Mouse (Mus musculus) forebrain, embryonic 15.5 days (tissue): ENCODE results near the gene Ablim1. TPM values are rescaled to one million over a fixed set of nuclear protein-coding genes. Genes with fewer than 3 reads are reported as not detected.
A peak's percentile ranks its signal among the peaks of the same experiment; 100 is the strongest.

Experiments used
- ATAC-seq: fragments of 200-750 bp; cut with Nextera tagmentation; replicated peaks from 2 replicates; pipeline ENCODE4 v1.8.0; 2017; ENCODE audit warnings: mild to moderate bottlenecking, moderate TSS enrichment, moderate library complexity
- H3K27ac ChIP-seq: fragments of 300-500 bp; sonication (generic); replicated peaks from 2 replicates; pipeline ENCODE4 v1.5.1; 2015; ENCODE audit warnings: mild to moderate bottlenecking, inconsistent platforms
- H3K27me3 ChIP-seq: fragments of 300-500 bp; sonication (generic); 2 replicates; pipeline ENCODE4 v1.6.1; 2015; ENCODE audit warnings: inconsistent platforms
- H3K36me3 ChIP-seq: fragments of 300-500 bp; sonication (generic); 2 replicates; pipeline ENCODE4 v1.6.1; 2015; ENCODE audit warnings: mild to moderate bottlenecking, inconsistent platforms
- H3K4me1 ChIP-seq: fragments of 300-500 bp; sonication (generic); 2 replicates; pipeline ENCODE4 v1.6.1; 2015; ENCODE audit warnings: inconsistent platforms
- H3K4me2 ChIP-seq: fragments of 300-500 bp; sonication (generic); replicated peaks from 2 replicates; pipeline ENCODE4 v1.6.1; 2015; ENCODE audit warnings: mild to moderate bottlenecking, inconsistent platforms
- H3K4me3 ChIP-seq: fragments of 300-500 bp; sonication (generic); 2 replicates; pipeline ENCODE4 v1.5.1; 2015; ENCODE audit warnings: mild to moderate bottlenecking, inconsistent platforms
- H3K9ac ChIP-seq: fragments of 300-500 bp; sonication (generic); replicated peaks from 2 replicates; pipeline ENCODE4 v1.6.1; 2015; ENCODE audit warnings: mild to moderate bottlenecking, inconsistent platforms
- H3K9me3 ChIP-seq: fragments of 300-500 bp; sonication (generic); 2 replicates; pipeline ENCODE4 v1.6.1; 2016; ENCODE audit warnings: inconsistent platforms
- WGBS: fragments of 180-500 bp; shearing (Covaris S2); methylation state at CpG from one replicate; pipeline ENCODE4 v1.1.7; 2015; ENCODE audit warnings: mixed read lengths; 5-methylcytosine and 5-hydroxymethylcytosine counted together
- polyA plus RNA-seq: library from polyadenylated mRNA; unstranded; fragments of >200 nt; fragmentation: Nextera tagmentation; extraction: Ambion mirVana; gene quantifications from 2 replicates; pipeline ENCODE4 v1.2.1, GENCODE M21; 2015

Ablim1 gene
- polyA plus RNA-seq, 1 experiment from 2014 or later, result 37.8 TPM

DNA sequence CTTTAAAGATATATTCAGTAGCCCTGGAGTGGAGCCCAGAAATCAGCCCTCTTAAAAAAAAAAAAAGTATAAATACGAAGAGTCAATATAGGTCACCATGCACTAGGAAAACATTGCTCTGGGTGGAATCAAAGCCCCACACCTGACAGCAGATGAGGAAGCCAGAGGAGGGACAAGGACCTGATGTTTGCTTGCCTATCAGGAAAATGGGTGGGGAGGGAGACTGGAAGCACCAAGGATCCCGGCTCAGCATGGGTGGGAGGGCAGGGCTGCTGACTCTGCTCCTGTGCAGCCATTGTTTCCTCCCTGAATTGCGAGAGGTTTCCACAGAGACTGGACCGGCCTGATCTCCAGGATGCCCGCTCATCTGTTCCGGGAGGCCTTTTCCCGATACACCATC lies 223.4 kb downstream of the Ablim1 start:
- 0 out of 2 replicates have a peak, but pooled peaks cover 3% of the 10 kb centered on the region for H3K9me3 ChIP-seq
- H3K27me3 ChIP-seq, result no peaks in the 10 kb centered on the region
- 58% methylated on average over 7 of the region's 7 CpGs for WGBS
- H3K27ac ChIP-seq, result no peak overlapping the region
- H3K9ac ChIP-seq, result no peak overlapping the region
- ATAC-seq, result no peak
- H3K36me3 ChIP-seq, result no peaks in the 10 kb centered on the region
- no peak overlapping the region for H3K4me3 ChIP-seq
- no peak overlapping the region for H3K4me2 ChIP-seq
- H3K4me1 ChIP-seq, result 0 out of 2 replicates have a peak, but pooled peaks cover 5% of the 10 kb centered on the region

- WGBS, result 63% methylated on average over 2 of the region's 2 CpGs
- Histone ChIP-seq H3K4me2 (no peak overlapping the region), H3K9ac (no peak overlapping the region), H3K4me3 (no peak overlapping the region), H3K27ac (no peak overlapping the region), H3K4me1 (0 out of 2 replicates have a peak, but pooled peaks cover 5% of the 10 kb centered on the region), H3K9me3 (0 out of 2 replicates have a peak, but pooled peaks cover 6% of the 10 kb centered on the region), H3K27me3 (no peaks in the 10 kb centered on the region), H3K36me3 (no peaks in the 10 kb centered on the region)
- ATAC-seq, result no peak
These were observed 225.8 kb downstream of the Ablim1 start for GRCm38 (mm10) chr19:57088804-57089369.

GRCm38 (mm10) chr19:57084520-57085166 lies 230.1 kb downstream of the Ablim1 start:
- no peak for ATAC-seq
- no peak overlapping the region for H3K4me3 ChIP-seq
- 0 out of 2 replicates have a peak, but pooled peaks cover 6% of the 10 kb centered on the region for H3K9me3 ChIP-seq
- no peak overlapping the region for H3K4me2 ChIP-seq
- H3K36me3 ChIP-seq, result no peaks in the 10 kb centered on the region
- peaks cover 8% of the 10 kb centered on the region; the same call in 1 of the 2 replicates for H3K4me1 ChIP-seq
- no peak overlapping the region for H3K27ac ChIP-seq
- no peaks in the 10 kb centered on the region for H3K27me3 ChIP-seq
- no peak overlapping the region for H3K9ac ChIP-seq
- 95% methylated on average over 5 of the region's 5 CpGs for WGBS

- 95% methylated on average over 2 of the region's 2 CpGs for WGBS
- no peak overlapping the region for H3K4me2 ChIP-seq
These were observed 230.8 kb downstream of the Ablim1 start for GRCm38 (mm10) chr19:57083887-57084286.

DNA sequence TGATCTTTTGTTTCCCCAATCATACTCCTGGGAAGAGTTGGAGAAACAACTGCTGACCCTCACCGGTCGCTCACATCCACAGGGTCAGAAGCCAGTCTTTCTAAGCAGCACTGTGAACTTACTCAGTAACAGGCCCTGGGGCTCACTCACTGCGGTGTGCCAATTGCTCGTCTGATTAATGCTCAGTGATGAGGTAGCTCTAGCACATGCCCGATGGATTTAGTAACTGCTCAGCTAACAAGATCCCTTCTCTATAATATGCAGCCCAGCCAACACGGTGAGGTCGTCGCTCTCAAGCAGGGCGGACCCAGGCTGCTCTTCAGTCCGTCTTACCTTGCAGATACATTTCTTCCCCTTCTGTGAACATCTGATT lies 231.6 kb downstream of the Ablim1 start:
- 0 out of 2 replicates have a peak, but pooled peaks cover 6% of the 10 kb centered on the region for H3K9me3 ChIP-seq
- no peak overlapping the region for H3K4me3 ChIP-seq
- no peak overlapping the region for H3K4me2 ChIP-seq
- H3K36me3 ChIP-seq, result no peaks in the 10 kb centered on the region
- peaks cover 20% of the 10 kb centered on the region for H3K4me1 ChIP-seq
- ATAC-seq, result no peak
- H3K27me3 ChIP-seq, result no peaks in the 10 kb centered on the region
- no peak overlapping the region for H3K27ac ChIP-seq
- WGBS, result 68% methylated on average over 10 of the region's 10 CpGs
- no peak overlapping the region for H3K9ac ChIP-seq

More at GRCm38 (mm10) chr19:57083887-57084286, 230.8 kb downstream of the Ablim1 start:
- ATAC-seq, result no peak
- Histone ChIP-seq H3K36me3 (no peaks in the 10 kb centered on the region), H3K4me3 (no peak overlapping the region), H3K27ac (no peak overlapping the region), H3K9ac (no peak overlapping the region), H3K27me3 (no peaks in the 10 kb centered on the region), H3K9me3 (0 out of 2 replicates have a peak, but pooled peaks cover 6% of the 10 kb centered on the region), H3K4me1 (peaks cover 13% of the 10 kb centered on the region)

GRCm38 (mm10) chr19:57082454-57083182 lies 232.1 kb downstream of the Ablim1 start:
- H3K4me3 ChIP-seq, result no peak overlapping the region
- no peaks in the 10 kb centered on the region for H3K27me3 ChIP-seq
- ATAC-seq, result no peak
- H3K4me1 ChIP-seq, result peaks cover 26% of the 10 kb centered on the region
- H3K36me3 ChIP-seq, result no peaks in the 10 kb centered on the region
- 0 out of 2 replicates have a peak, but pooled peaks cover 6% of the 10 kb centered on the region for H3K9me3 ChIP-seq
- WGBS, result 26% methylated on average over 17 of the region's 17 CpGs
- no peak overlapping the region for H3K9ac ChIP-seq
- no peak overlapping the region for H3K4me2 ChIP-seq
- H3K27ac ChIP-seq, result no peak overlapping the region

- Histone ChIP-seq H3K36me3 (no peaks in the 10 kb centered on the region), H3K27ac (no peak overlapping the region), H3K4me3 (no peak overlapping the region), H3K4me1 (peaks cover 27% of the 10 kb centered on the region), H3K9ac (no peak overlapping the region), H3K9me3 (0 out of 2 replicates have a peak, but pooled peaks cover 3% of the 10 kb centered on the region), H3K27me3 (no peaks in the 10 kb centered on the region), H3K4me2 (no peak overlapping the region)
- ATAC-seq, result no peak
- WGBS, result 73% methylated on average over 4 of the region's 4 CpGs
These were observed 233.2 kb downstream of the Ablim1 start for GRCm38 (mm10) chr19:57081536-57081935.

DNA sequence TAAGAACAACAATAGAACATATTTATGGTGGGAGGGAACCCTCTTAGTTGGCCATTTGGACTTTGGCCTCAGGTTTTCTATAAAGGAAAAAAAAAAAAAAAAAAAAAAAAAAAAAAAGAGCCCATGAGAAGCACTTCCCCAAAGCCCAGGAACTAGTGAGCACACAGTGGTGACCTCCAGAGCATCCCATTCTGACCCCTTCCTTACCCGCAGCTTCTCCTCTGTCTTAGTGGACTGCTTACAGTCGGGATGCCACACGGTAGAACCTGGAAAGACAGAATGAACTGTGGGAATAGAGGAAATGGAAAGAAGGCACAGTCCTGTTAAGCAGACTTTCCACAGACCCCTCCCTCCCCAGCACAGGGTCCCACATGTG lies 235.1 kb downstream of the Ablim1 start:
- Histone ChIP-seq H3K27me3 (no peaks in the 10 kb centered on the region), H3K4me3 (no peak overlapping the region), H3K9ac (no peak overlapping the region), H3K9me3 (no peaks in the 10 kb centered on the region), H3K4me1 (peaks cover 27% of the 10 kb centered on the region), H3K27ac (no peak overlapping the region), H3K36me3 (no peaks in the 10 kb centered on the region), H3K4me2 (no peak overlapping the region)
- 87% methylated on average over 3 of the region's 3 CpGs for WGBS
- no peak for ATAC-seq

DNA sequence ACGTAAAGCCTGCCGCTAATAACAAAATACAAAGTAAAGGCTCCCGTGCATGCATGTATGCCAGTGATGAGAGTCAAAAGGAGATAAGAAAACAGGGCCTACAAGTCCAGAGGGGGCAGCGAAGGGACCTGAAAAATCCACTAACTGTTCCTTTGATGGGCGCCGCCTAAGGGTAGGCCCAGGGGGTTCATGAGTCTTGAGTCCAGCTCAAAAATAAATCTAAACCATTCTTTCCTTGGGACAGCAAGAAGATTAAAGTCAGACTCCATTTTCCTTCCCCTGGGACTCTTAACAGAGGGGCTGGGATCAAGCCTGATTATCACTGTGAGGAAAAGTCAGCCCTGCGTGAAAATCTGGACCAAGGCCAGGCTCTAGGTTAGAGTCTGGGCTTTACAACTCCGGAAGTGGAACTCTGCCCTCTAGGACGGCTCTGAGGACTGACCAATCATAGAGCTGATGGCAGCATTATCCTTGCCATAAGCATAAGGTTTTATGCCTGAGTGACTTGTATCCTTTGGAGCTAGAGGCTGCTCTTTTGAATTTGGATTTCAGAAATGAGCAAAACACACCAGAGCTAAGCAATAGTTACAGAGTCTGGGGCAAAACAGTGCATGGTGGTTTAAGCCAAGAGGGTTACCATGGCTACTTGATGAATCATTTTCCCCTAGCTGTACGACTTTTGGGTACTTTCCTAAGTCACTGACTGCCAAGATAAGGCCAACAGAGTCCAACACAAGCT lies 235.7 kb downstream of the Ablim1 start:
- H3K27ac ChIP-seq, result 0 out of 2 replicates have a peak overlapping the region, but pooled peaks have one; percentile 15
- H3K4me2 ChIP-seq, result peak overlapping the region; percentile 3; the same call in 1 of the 2 replicates
- no peaks in the 10 kb centered on the region for H3K36me3 ChIP-seq
- peaks cover 27% of the 10 kb centered on the region for H3K4me1 ChIP-seq
- H3K9ac ChIP-seq, result no peak overlapping the region
- H3K4me3 ChIP-seq, result no peak overlapping the region
- H3K9me3 ChIP-seq, result no peaks in the 10 kb centered on the region
- H3K27me3 ChIP-seq, result no peaks in the 10 kb centered on the region
- ATAC-seq, result 0 out of 2 replicates have a peak, but pooled peaks have one; percentile 9
- 30% methylated on average over 10 of the region's 10 CpGs for WGBS

- no peak overlapping the region for H3K9ac ChIP-seq
- no peaks in the 10 kb centered on the region for H3K36me3 ChIP-seq
- no peaks in the 10 kb centered on the region for H3K27me3 ChIP-seq
- H3K27ac ChIP-seq, result peak overlapping the region; percentile 31; the same call in 1 of the 2 replicates
- H3K4me3 ChIP-seq, result no peak overlapping the region
- peak overlapping the region; percentile 3; the same call in 1 of the 2 replicates for H3K4me2 ChIP-seq
- ATAC-seq, result peak; percentile 33; the same call in 1 of the 2 replicates
- 7% methylated on average over 13 of the region's 13 CpGs for WGBS
- no peaks in the 10 kb centered on the region for H3K9me3 ChIP-seq
- H3K4me1 ChIP-seq, result peaks cover 27% of the 10 kb centered on the region
These were observed 236.7 kb downstream of the Ablim1 start for GRCm38 (mm10) chr19:57077826-57078699.

- H3K27me3 ChIP-seq, result no peaks in the 10 kb centered on the region
- no peaks in the 10 kb centered on the region for H3K36me3 ChIP-seq
- ATAC-seq, result no peak
- no peak overlapping the region for H3K4me3 ChIP-seq
- H3K27ac ChIP-seq, result no peak overlapping the region
- H3K4me1 ChIP-seq, result peaks cover 10% of the 10 kb centered on the region
- WGBS, result 89% methylated on average over 4 of the region's 4 CpGs
- H3K4me2 ChIP-seq, result no peak overlapping the region
- H3K9ac ChIP-seq, result no peak overlapping the region
- no peaks in the 10 kb centered on the region for H3K9me3 ChIP-seq
These were observed 241.3 kb downstream of the Ablim1 start for GRCm38 (mm10) chr19:57073450-57073849.
